Mouse (Mus musculus) heart, embryonic 11.5 days (tissue): Measurements from ENCODE around the gene Zbed5. TPM values are rescaled to one million over a fixed set of nuclear protein-coding genes. Genes with fewer than 3 reads are reported as not detected.

Experiments used
- polyA plus RNA-seq: library from polyadenylated mRNA; unstranded; fragments of >200 nt; fragmentation: Nextera tagmentation; extraction: Ambion mirVana; gene quantifications from 2 replicates; pipeline ENCODE4 v1.2.1, GENCODE M21; 2014

The Zbed5 gene
- polyA plus RNA-seq, 1 experiment from 2014 or later, result 4.8 TPM

Other genes starting within 250 kb of the Zbed5 start
- gene Zfp11, start 225.6 kb upstream of the Zbed5 start, polyA plus RNA-seq, result 3.4 and 3.7 TPM in 2 replicates
- not detected in 2 replicates for gene Sept14, start 187.2 kb upstream of the Zbed5 start, polyA plus RNA-seq
- 167 and 169 TPM in 2 replicates for gene Mrps17, start 180.2 kb upstream of the Zbed5 start, polyA plus RNA-seq
- gene Nipsnap2, start 170.7 kb upstream of the Zbed5 start, polyA plus RNA-seq, result 233 and 237 TPM in 2 replicates
- 33.1 and 34.9 TPM in 2 replicates for gene Psph, start 108.3 kb upstream of the Zbed5 start, polyA plus RNA-seq
- 35.6 and 37.3 TPM in 2 replicates for gene Sumf2, start 48.7 kb upstream of the Zbed5 start, polyA plus RNA-seq
- 871 and 955 TPM in 2 replicates for gene Chchd2, start 8.3 kb upstream of the Zbed5 start, polyA plus RNA-seq
- gene Phkg1, start 2.8 kb downstream of the Zbed5 start, polyA plus RNA-seq, result 0.32 and 0.42 TPM in 2 replicates
- 1.0 and 2.4 TPM in 2 replicates for gene Nupr1l, start 12.8 kb downstream of the Zbed5 start, polyA plus RNA-seq
- gene Vkorc1l1, start 46.2 kb downstream of the Zbed5 start, polyA plus RNA-seq, result 16.3 and 16.7 TPM in 2 replicates
- 50.2 and 62.8 TPM in 2 replicates for gene Gusb, start 107.3 kb downstream of the Zbed5 start, polyA plus RNA-seq
- 18.2 and 18.6 TPM in 2 replicates for gene Asl, start 133.5 kb downstream of the Zbed5 start, polyA plus RNA-seq
- 21.0 and 22.1 TPM in 2 replicates for gene Crcp, start 133.6 kb downstream of the Zbed5 start, polyA plus RNA-seq
- 28.1 and 28.8 TPM in 2 replicates for gene Tpst1, start 177.6 kb downstream of the Zbed5 start, polyA plus RNA-seq
- gene Kctd7, start 249.1 kb downstream of the Zbed5 start, polyA plus RNA-seq, result 3.0 and 5.5 TPM in 2 replicates